Mouse (Mus musculus): ENCODE measurements around the gene Arhgap10. TPM values are rescaled to one million over a fixed set of nuclear protein-coding genes. Genes with fewer than 3 reads are reported as not detected.

The Arhgap10 gene
- polyA plus RNA-seq, 1 experiment from 2014 or later = 5.7 TPM

DNA sequence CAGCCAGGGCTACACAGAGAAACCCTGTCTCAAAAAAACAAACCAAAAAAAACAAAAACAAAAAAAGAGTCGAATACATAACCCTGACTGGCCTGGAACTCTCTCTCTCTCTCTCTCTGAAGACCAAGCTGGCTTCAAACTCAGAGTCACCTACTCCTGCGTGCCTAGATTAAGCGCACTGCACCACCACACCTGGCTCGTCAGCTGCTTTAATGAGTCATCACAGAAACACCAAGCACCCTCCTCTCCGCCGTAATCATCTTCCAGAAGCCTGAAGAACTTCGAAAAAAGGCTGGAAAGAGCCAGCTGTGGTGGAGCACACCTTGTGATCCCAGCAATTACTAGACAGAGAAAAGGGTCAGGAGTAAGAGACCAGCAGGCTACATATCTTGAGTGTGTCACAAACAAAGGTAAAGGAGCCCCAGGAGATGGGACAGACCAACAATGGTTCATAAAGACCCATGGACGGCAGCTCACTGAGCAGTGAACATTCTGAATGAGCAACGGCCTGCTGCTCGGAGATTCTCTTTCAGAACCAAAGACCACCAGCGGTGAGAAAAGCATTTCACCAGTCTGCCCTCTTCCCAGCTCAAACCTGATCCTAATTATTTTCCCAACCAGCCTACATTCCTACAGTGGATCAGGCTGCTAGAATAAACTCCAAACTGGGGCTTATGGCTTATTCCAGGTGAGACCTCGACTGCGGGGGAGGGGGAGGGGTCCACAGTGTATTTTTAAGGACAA lies 5.8 kb downstream of the Arhgap10 start:
- H3K4me3 ChIP-seq (replicated peaks) = no peak overlapping the region
- 30% methylated on average over 13 of the region's 13 CpGs for WGBS
- H3K9ac ChIP-seq (replicated peaks) = no peak overlapping the region
- H3K27me3 ChIP-seq (replicated peaks) = peaks cover 16% of the 10 kb centered on the region
- H3K4me2 ChIP-seq = no peak overlapping the region
- H3K36me3 ChIP-seq = no peaks in the 10 kb centered on the region
- H3K9me3 ChIP-seq (replicated peaks) = no peaks in the 10 kb centered on the region
- no peak overlapping the region for H3K27ac ChIP-seq (replicated peaks)
- ATAC-seq (ENCODE audit: low FRiP score) = no peak
- peaks cover 16% of the 10 kb centered on the region for H3K4me1 ChIP-seq

DNA sequence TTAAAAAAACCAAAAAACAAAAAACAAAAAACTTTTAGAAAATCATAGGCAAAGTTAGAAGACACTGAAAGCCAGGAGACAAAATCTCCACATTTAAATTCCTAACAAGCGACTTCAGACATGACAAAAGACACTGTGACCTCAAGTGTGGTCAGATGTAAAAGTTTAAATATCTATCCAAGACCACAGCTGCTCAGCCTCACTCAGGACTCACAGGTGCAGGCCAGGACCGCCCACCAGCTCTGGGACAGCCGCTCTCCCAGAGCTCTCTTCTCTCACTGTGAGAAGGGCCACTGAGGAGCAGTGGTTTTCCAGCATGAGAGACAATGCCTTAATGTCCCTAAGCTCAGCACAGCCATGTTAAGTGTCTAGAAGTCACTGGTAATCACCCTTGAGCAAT lies 7.3 kb downstream of the Arhgap10 start:
- no peak overlapping the region for H3K27ac ChIP-seq (replicated peaks)
- no peak overlapping the region for H3K4me3 ChIP-seq (replicated peaks)
- H3K27me3 ChIP-seq (replicated peaks) = peaks cover 11% of the 10 kb centered on the region
- H3K9ac ChIP-seq (replicated peaks) = no peak overlapping the region
- no peaks in the 10 kb centered on the region for H3K9me3 ChIP-seq (replicated peaks)
- no peak for ATAC-seq (ENCODE audit: low FRiP score)
- 71% methylated on average over 3 of the region's 3 CpGs for WGBS
- no peak overlapping the region for H3K4me2 ChIP-seq
- H3K4me1 ChIP-seq = 0 out of 2 replicates have a peak, but pooled peaks cover 6% of the 10 kb centered on the region
- no peaks in the 10 kb centered on the region for H3K36me3 ChIP-seq

DNA sequence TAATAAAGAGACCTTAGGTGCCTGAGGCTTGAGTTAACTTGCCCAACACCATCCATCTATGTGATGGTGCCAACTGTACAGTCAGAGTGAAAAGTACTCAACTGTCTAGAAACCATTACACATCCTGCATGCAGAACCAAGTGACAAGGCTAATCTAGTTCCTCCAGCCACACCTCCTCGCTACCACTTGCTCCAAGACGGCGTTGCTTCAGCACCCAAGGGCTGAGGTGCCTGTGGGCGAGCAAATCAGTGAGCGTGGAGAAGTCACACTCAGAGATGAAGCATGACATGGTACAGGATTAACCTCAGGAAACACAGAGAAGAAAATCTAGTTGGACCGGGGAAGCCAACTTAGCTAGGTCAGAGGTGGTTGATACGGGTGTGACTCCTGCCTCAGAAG lies 8.7 kb downstream of the Arhgap10 start:
- 97% methylated on average over 7 of the region's 7 CpGs for WGBS
- ATAC-seq (ENCODE audit: low FRiP score) = no peak
- H3K4me3 ChIP-seq (replicated peaks) = no peak overlapping the region

GRCm38 (mm10) chr8:77507510-77508035 lies 10.2 kb downstream of the Arhgap10 start:
- 0 out of 2 replicates have a peak, but pooled peaks cover 3% of the 10 kb centered on the region for H3K4me1 ChIP-seq
- WGBS = 63% methylated on average over 10 of the region's 10 CpGs
- H3K9ac ChIP-seq (replicated peaks) = no peak overlapping the region
- no peak for ATAC-seq (ENCODE audit: low FRiP score)
- H3K9me3 ChIP-seq (replicated peaks) = no peaks in the 10 kb centered on the region
- no peak overlapping the region for H3K27ac ChIP-seq (replicated peaks)
- no peaks in the 10 kb centered on the region for H3K36me3 ChIP-seq
- H3K4me2 ChIP-seq = no peak overlapping the region
- no peak overlapping the region for H3K4me3 ChIP-seq (replicated peaks)
- H3K27me3 ChIP-seq (replicated peaks) = no peaks in the 10 kb centered on the region

More for the DNA sequence above, 8.7 kb downstream of the Arhgap10 start:
- H3K4me2 ChIP-seq = no peak overlapping the region
- H3K27ac ChIP-seq (replicated peaks) = no peak overlapping the region
- 0 out of 2 replicates have a peak, but pooled peaks cover 6% of the 10 kb centered on the region for H3K4me1 ChIP-seq
- H3K36me3 ChIP-seq = no peaks in the 10 kb centered on the region
- H3K27me3 ChIP-seq (replicated peaks) = peaks cover 11% of the 10 kb centered on the region
- H3K9me3 ChIP-seq (replicated peaks) = no peaks in the 10 kb centered on the region
- no peak overlapping the region for H3K9ac ChIP-seq (replicated peaks)

- Histone ChIP-seq H3K27me3 (replicated peaks) (no peaks in the 10 kb centered on the region), H3K4me2 (no peak overlapping the region), H3K9ac (replicated peaks) (no peak overlapping the region), H3K36me3 (no peaks in the 10 kb centered on the region), H3K4me3 (replicated peaks) (no peak overlapping the region), H3K9me3 (replicated peaks) (no peaks in the 10 kb centered on the region), H3K27ac (replicated peaks) (no peak overlapping the region), H3K4me1 (no peaks in the 10 kb centered on the region)
- WGBS = 87% methylated on average over 7 of the region's 7 CpGs
- ATAC-seq (ENCODE audit: low FRiP score) = no peak
Observed at GRCm38 (mm10) chr8:77506539-77506938, 11.2 kb downstream of the Arhgap10 start.

DNA sequence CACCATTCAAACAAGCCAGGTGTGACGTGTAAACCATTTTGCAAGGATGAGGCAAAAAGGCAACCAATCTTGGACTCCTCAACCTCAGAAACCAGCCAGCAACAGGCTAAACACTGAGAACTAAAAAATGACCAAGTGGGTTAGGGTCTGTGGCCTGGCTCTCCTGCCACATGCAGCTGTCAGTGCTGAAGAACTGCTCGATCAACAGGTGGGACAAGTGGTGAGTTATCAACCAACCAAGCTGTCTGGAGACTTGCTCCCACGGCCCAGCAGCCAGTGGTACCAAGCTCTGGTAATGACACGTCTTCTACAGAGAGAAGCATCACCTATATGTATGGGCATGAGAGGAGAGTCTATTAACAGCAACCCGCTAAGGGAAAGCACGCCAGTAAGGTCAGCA lies 15.2 kb downstream of the Arhgap10 start:
- no peaks in the 10 kb centered on the region for H3K9me3 ChIP-seq (replicated peaks)
- no peak overlapping the region for H3K4me3 ChIP-seq (replicated peaks)
- H3K4me1 ChIP-seq = no peaks in the 10 kb centered on the region
- no peaks in the 10 kb centered on the region for H3K27me3 ChIP-seq (replicated peaks)
- WGBS = 93% methylated on average over 6 of the region's 6 CpGs
- ATAC-seq (ENCODE audit: low FRiP score) = no peak
- H3K27ac ChIP-seq (replicated peaks) = no peak overlapping the region
- H3K36me3 ChIP-seq = no peaks in the 10 kb centered on the region
- H3K4me2 ChIP-seq = no peak overlapping the region
- H3K9ac ChIP-seq (replicated peaks) = no peak overlapping the region

DNA sequence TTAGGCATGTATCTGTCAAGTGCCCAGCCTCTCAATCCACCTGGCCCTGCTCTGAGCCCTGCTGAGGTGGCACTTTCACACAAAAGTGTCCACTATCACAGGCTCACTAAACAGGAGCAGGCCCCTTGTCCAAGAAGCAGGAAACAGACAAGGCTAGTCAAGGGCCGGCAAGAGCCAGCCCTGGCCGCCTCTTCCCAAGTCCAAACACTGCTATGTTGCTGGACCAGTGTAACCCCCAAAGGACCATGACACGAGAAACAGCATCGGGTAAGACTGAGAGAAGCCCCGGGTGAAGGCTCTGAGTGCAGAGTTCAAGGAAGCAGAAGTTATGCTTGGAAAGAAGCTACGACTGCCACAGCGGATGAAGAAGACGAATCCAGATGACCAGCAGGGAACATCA lies 16.6 kb downstream of the Arhgap10 start:
- no peak overlapping the region for H3K4me3 ChIP-seq (replicated peaks)
- no peak overlapping the region for H3K27ac ChIP-seq (replicated peaks)
- no peaks in the 10 kb centered on the region for H3K9me3 ChIP-seq (replicated peaks)
- no peaks in the 10 kb centered on the region for H3K36me3 ChIP-seq
- no peaks in the 10 kb centered on the region for H3K27me3 ChIP-seq (replicated peaks)
- H3K9ac ChIP-seq (replicated peaks) = no peak overlapping the region
- no peaks in the 10 kb centered on the region for H3K4me1 ChIP-seq
- no peak overlapping the region for H3K4me2 ChIP-seq
- 86% methylated on average over 8 of the region's 8 CpGs for WGBS
- no peak for ATAC-seq (ENCODE audit: low FRiP score)

DNA sequence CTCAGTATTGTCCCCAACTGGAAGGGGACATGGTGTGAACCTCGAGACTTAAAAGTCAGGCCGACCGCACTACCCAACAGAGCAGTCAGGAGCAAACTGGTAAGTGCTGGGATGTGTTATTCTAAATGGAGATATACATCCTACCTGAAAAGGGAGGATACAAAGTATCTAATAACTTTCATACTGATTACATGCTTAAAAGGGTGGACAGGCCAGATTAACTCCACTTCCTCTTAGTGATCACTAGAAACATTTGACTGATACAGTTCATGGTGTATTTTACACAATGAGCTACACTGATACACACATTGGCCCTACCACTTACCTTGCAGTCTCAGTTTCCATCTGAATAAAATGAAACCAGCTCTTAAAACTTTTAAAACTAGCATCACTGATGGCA lies 17.5 kb downstream of the Arhgap10 start:
- Histone ChIP-seq H3K36me3 (no peaks in the 10 kb centered on the region), H3K9me3 (replicated peaks) (no peaks in the 10 kb centered on the region), H3K27me3 (replicated peaks) (no peaks in the 10 kb centered on the region), H3K4me2 (no peak overlapping the region), H3K27ac (replicated peaks) (no peak overlapping the region), H3K4me3 (replicated peaks) (no peak overlapping the region), H3K9ac (replicated peaks) (no peak overlapping the region), H3K4me1 (no peaks in the 10 kb centered on the region)
- ATAC-seq (ENCODE audit: low FRiP score) = no peak
- WGBS = 94% methylated on average over 3 of the region's 3 CpGs

GRCm38 (mm10) chr8:77497442-77497841 lies 20.3 kb downstream of the Arhgap10 start:
- Histone ChIP-seq H3K27me3 (replicated peaks) (no peaks in the 10 kb centered on the region), H3K4me2 (no peak overlapping the region), H3K36me3 (no peaks in the 10 kb centered on the region), H3K27ac (replicated peaks) (no peak overlapping the region), H3K4me1 (no peaks in the 10 kb centered on the region), H3K9ac (replicated peaks) (no peak overlapping the region), H3K4me3 (replicated peaks) (no peak overlapping the region), H3K9me3 (replicated peaks) (no peaks in the 10 kb centered on the region)
- no peak for ATAC-seq (ENCODE audit: low FRiP score)
- 81% methylated on average over 2 of the region's 2 CpGs for WGBS

GRCm38 (mm10) chr8:77496253-77496652 lies 21.5 kb downstream of the Arhgap10 start:
- no peaks in the 10 kb centered on the region for H3K36me3 ChIP-seq
- no peak overlapping the region for H3K9ac ChIP-seq (replicated peaks)
- 88% methylated on average over 1 of the region's 1 CpGs for WGBS
- no peak overlapping the region for H3K4me3 ChIP-seq (replicated peaks)
- no peaks in the 10 kb centered on the region for H3K4me1 ChIP-seq
- H3K9me3 ChIP-seq (replicated peaks) = no peaks in the 10 kb centered on the region
- H3K27ac ChIP-seq (replicated peaks) = no peak overlapping the region
- H3K27me3 ChIP-seq (replicated peaks) = no peaks in the 10 kb centered on the region
- H3K4me2 ChIP-seq = no peak overlapping the region
- no peak for ATAC-seq (ENCODE audit: low FRiP score)

DNA sequence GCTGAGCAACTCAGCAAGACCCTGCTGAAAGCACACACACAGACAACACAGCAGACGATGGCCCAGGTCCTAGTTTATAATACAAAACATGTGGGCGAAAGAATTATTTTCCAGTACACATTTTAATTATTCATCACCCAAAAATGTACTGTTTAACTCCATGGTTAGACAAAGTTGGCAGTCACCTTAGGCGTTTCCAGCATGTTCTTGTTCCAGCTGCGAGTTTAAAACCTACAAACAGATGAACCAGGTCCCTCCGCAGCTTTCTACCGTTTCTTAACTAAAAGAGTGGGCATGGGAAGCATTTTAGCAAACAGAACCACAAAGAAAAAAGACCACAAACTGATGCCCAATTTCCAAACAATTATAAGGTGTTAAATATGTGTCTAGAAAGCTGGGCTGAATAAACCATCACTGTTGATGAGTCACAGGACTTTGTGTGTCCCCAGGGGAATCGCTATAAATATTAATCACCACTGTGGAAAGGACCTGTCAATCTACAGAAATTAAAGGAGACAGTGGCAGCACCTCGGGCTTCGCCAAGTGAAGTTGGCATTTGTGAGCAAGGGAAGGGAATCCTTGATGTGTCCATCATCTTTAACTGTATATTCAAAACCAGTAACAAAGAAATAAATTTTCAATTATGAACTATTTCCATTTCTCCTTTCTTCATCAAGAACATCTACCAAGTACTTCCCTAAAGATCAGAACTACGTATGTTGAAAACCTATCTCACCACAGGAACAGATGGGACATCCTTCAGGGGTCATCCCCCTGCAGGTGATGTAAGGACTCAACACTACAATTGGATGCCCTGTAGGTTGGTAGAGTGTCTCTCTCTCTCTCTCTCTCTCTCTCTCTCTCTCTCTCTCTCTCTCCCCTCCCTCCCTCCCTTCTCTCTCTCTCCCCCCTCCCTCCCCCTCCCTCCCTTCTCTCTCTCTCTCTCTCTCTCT lies 23.1 kb downstream of the Arhgap10 start:
- Histone ChIP-seq H3K27ac (replicated peaks) (no peak overlapping the region), H3K36me3 (no peaks in the 10 kb centered on the region), H3K4me3 (replicated peaks) (no peak overlapping the region), H3K4me1 (0 out of 2 replicates have a peak, but pooled peaks cover 4% of the 10 kb centered on the region), H3K9ac (replicated peaks) (no peak overlapping the region), H3K27me3 (replicated peaks) (no peaks in the 10 kb centered on the region), H3K9me3 (replicated peaks) (no peaks in the 10 kb centered on the region), H3K4me2 (no peak overlapping the region)
- whole genome bisulfite sequencing = 87% methylated on average over 10 of the region's 10 CpGs
- no peak for ATAC-seq (ENCODE audit: low FRiP score)

All from neural tube, embryonic 15.5 days (tissue).